Mouse (Mus musculus): Measurements from ENCODE around the gene Pgbd1. TPM values are rescaled to one million over a fixed set of nuclear protein-coding genes. Genes with fewer than 3 reads are reported as not detected.
"Not testable (repeated sequence)": the region's sequence is repeated elsewhere in the genome, so short reads cannot be mapped to it uniquely, and the experiment has no call there.

Pgbd1 gene
- total RNA-seq (2021): under 1 TPM; 0.35 to 0.54 TPM
- long read RNA-seq, experiment 1: 0 reads
- long read RNA-seq, experiment 2: 0 reads

- DNase-seq: peak; percentile 50 to 67
These were observed at the start of gene Pgbd1 for GRCm38 (mm10) chr13:21440503-21441206. Gene Pgbd1, minus strand, starts transcription at chr13:21441058.

GRCm38 (mm10) chr13:21486881-21487280, 46.0 kb upstream of the Pgbd1 start:
- no peak for DNase-seq

- peak; percentile 67 to 80 for DNase-seq
These were observed 38.2 kb upstream of the Pgbd1 start, which contains the start of the genes Zkscan4 and Gm10065 for GRCm38 (mm10) chr13:21478759-21479670. Gene Zkscan4, plus strand, starts transcription at chr13:21478907. Gene Gm10065, minus strand, starts transcription at chr13:21479441.

GRCm38 (mm10) chr13:21472427-21472826, 31.6 kb upstream of the Pgbd1 start:
- DNase-seq: no peak

GRCm38 (mm10) chr13:21469097-21469496, 28.2 kb upstream of the Pgbd1 start:
- no peak for DNase-seq

GRCm38 (mm10) chr13:21468061-21469019, 27.5 kb upstream of the Pgbd1 start, which contains the start of gene Nkapl:
Gene Nkapl, minus strand, starts transcription at chr13:21468509.
- DNase-seq: peak; percentile 89 to 92

- no peak for DNase-seq
These were observed 26.5 kb upstream of the Pgbd1 start for GRCm38 (mm10) chr13:21467336-21467735.

GRCm38 (mm10) chr13:21462516-21462915, 21.7 kb upstream of the Pgbd1 start:
- DNase-seq: not testable (repeated sequence)

- no peak for DNase-seq
These were observed 15.5 kb upstream of the Pgbd1 start for GRCm38 (mm10) chr13:21456347-21456746.

GRCm38 (mm10) chr13:21454133-21454532, 13.3 kb upstream of the Pgbd1 start:
- DNase-seq: no peak

- peak; percentile 90 to 94 for DNase-seq
These were observed 12.6 kb upstream of the Pgbd1 start, which contains the start of gene Zscan26 for GRCm38 (mm10) chr13:21453449-21453848. Gene Zscan26, minus strand, starts transcription at chr13:21453730.

GRCm38 (mm10) chr13:21453042-21453441, 12.2 kb upstream of the Pgbd1 start:
- no peak for DNase-seq

GRCm38 (mm10) chr13:21447856-21448614, 7.2 kb upstream of the Pgbd1 start:
- no peak for DNase-seq

- peak in 1 of 2 experiments; percentile 33 for DNase-seq
These were observed 5.9 kb upstream of the Pgbd1 start for GRCm38 (mm10) chr13:21446796-21447195.

- DNase-seq: no peak
These were observed 332 bp upstream of the Pgbd1 start for GRCm38 (mm10) chr13:21441207-21441572.

- DNase-seq: no peak
These were observed 5.4 kb downstream of the Pgbd1 start for GRCm38 (mm10) chr13:21435476-21435875.

GRCm38 (mm10) chr13:21427631-21428030, 13.2 kb downstream of the Pgbd1 start:
- DNase-seq: no peak

- DNase-seq: no peak
These were observed 17.6 kb downstream of the Pgbd1 start for GRCm38 (mm10) chr13:21423301-21423700.

GRCm38 (mm10) chr13:21418865-21419264, 22.0 kb downstream of the Pgbd1 start:
- DNase-seq: no peak

- no peak for DNase-seq
These were observed 23.4 kb downstream of the Pgbd1 start for GRCm38 (mm10) chr13:21417298-21418010.

All from heart, adult 18-20 months (tissue).